Mouse (Mus musculus): ENCODE results near the gene Ceacam19.

The Ceacam19 gene

GRCm38 (mm10) chr7:19836843-19837242 lies 50.9 kb downstream of the Ceacam19 start:
- no peak for DNase-seq

- DNase-seq, result no peak
These were observed 53.7 kb downstream of the Ceacam19 start for GRCm38 (mm10) chr7:19834055-19834454.

- no peak for DNase-seq
These were observed 55.9 kb downstream of the Ceacam19 start for GRCm38 (mm10) chr7:19831837-19832236.

- DNase-seq, result no peak
These were observed 57.0 kb downstream of the Ceacam19 start for GRCm38 (mm10) chr7:19830682-19831156.

- DNase-seq, result no peak
These were observed 58.1 kb downstream of the Ceacam19 start for GRCm38 (mm10) chr7:19829694-19830093.

- no peak for DNase-seq
These were observed 61.0 kb downstream of the Ceacam19 start for GRCm38 (mm10) chr7:19826756-19827155.
